Mouse (Mus musculus): ENCODE data around the gene Serinc4. TPM values are rescaled to one million over a fixed set of nuclear protein-coding genes. Genes with fewer than 3 reads are reported as not detected.

Serinc4 gene
- polyA plus RNA-seq, 1 experiment from 2014 or later, result 0.90 TPM

DNA sequence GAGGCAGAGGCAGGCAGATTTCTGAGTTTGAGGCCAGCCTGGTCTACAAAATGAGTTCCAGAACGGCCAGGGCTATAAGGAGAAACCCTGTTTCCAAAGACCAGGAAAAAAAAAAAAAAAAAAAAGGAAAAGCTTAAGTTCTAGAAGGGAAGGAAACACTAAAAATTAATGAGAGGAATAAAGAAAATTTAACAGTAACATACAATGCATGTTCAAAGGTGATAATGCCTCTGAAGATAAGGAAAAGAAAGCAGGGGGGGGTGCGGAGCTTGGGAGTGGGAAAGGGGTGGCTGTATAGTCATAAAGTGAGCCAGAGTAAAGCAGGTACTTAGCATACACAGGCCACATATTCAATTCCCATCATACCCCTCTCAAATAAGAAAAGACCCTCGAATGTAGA lies 11.5 kb downstream of the Serinc4 start:
- no peak for ATAC-seq
- Histone ChIP-seq H3K9ac (no peak overlapping the region), H3K4me2 (no peak overlapping the region), H3K36me3 (ENCODE audit: poor library complexity, severe bottlenecking) (peaks cover 1% of the 10 kb centered on the region; the same call in 1 of the 2 replicates), H3K27ac (no peak overlapping the region), H3K27me3 (peaks cover 20% of the 10 kb centered on the region), H3K4me1 (peaks cover 23% of the 10 kb centered on the region), H3K9me3 (replicated peaks) (no peaks in the 10 kb centered on the region), H3K4me3 (no peak overlapping the region)
- WGBS, result 89% methylated on average over 3 of the region's 3 CpGs

GRCm38 (mm10) chr2:121444178-121444577 lies 12.4 kb downstream of the Serinc4 start, which contains the start of gene Ell3:
Ell3 (minus strand) TSS chr2:121444278.
- H3K4me1 ChIP-seq, result peaks cover 20% of the 10 kb centered on the region
- peaks cover 20% of the 10 kb centered on the region for H3K27me3 ChIP-seq
- peaks cover 10% of the 10 kb centered on the region for H3K36me3 ChIP-seq (ENCODE audit: poor library complexity, severe bottlenecking)
- H3K4me2 ChIP-seq, result peak within 1 kb of the TSS; percentile 76
- H3K27ac ChIP-seq, result no peak within 1 kb of the TSS
- 0 out of 2 replicates have a peak within 1 kb of the TSS, but pooled peaks have one; percentile 50 for H3K9ac ChIP-seq
- 95% methylated on average over 1 of the region's 1 CpGs for WGBS
- no peaks in the 10 kb centered on the region for H3K9me3 ChIP-seq (replicated peaks)
- no peak for ATAC-seq
- no peak within 1 kb of the TSS for H3K4me3 ChIP-seq

GRCm38 (mm10) chr2:121443068-121443349 lies 13.6 kb downstream of the Serinc4 start:
- Histone ChIP-seq H3K9ac (0 out of 2 replicates have a peak overlapping the region, but pooled peaks have one; percentile 50), H3K9me3 (replicated peaks) (no peaks in the 10 kb centered on the region), H3K4me2 (peak overlapping the region; percentile 76), H3K4me3 (peak overlapping the region; percentile 36), H3K4me1 (peaks cover 16% of the 10 kb centered on the region), H3K27me3 (peaks cover 20% of the 10 kb centered on the region), H3K27ac (no peak overlapping the region), H3K36me3 (ENCODE audit: poor library complexity, severe bottlenecking) (peaks cover 22% of the 10 kb centered on the region)
- 14% methylated on average over 8 of the region's 8 CpGs for WGBS
- no peak for ATAC-seq

GRCm38 (mm10) chr2:121442259-121443067 lies 14.1 kb downstream of the Serinc4 start:
- peak overlapping the region; percentile 50 for H3K9ac ChIP-seq

GRCm38 (mm10) chr2:121441800-121442199 lies 14.8 kb downstream of the Serinc4 start:
- H3K27ac ChIP-seq, result no peak overlapping the region
- 9% methylated on average over 11 of the region's 11 CpGs for WGBS
- peaks cover 16% of the 10 kb centered on the region for H3K4me1 ChIP-seq
- H3K4me2 ChIP-seq, result peak overlapping the region; percentile 76
- H3K4me3 ChIP-seq, result peak overlapping the region; percentile 36
- no peaks in the 10 kb centered on the region for H3K9me3 ChIP-seq (replicated peaks)
- peak overlapping the region; percentile 50 for H3K9ac ChIP-seq
- peaks cover 34% of the 10 kb centered on the region for H3K36me3 ChIP-seq (ENCODE audit: poor library complexity, severe bottlenecking)
- H3K27me3 ChIP-seq, result peaks cover 20% of the 10 kb centered on the region
- ATAC-seq, result no peak

More at GRCm38 (mm10) chr2:121442259-121443067, 14.1 kb downstream of the Serinc4 start:
- Histone ChIP-seq H3K9me3 (replicated peaks) (no peaks in the 10 kb centered on the region), H3K4me3 (peak overlapping the region; percentile 36), H3K4me1 (peaks cover 16% of the 10 kb centered on the region), H3K27ac (no peak overlapping the region), H3K4me2 (peak overlapping the region; percentile 76), H3K36me3 (ENCODE audit: poor library complexity, severe bottlenecking) (peaks cover 27% of the 10 kb centered on the region), H3K27me3 (peaks cover 20% of the 10 kb centered on the region)
- 2% methylated on average over 30 of the region's 30 CpGs for WGBS
- peak; percentile 43; the same call in 1 of the 2 replicates for ATAC-seq

DNA sequence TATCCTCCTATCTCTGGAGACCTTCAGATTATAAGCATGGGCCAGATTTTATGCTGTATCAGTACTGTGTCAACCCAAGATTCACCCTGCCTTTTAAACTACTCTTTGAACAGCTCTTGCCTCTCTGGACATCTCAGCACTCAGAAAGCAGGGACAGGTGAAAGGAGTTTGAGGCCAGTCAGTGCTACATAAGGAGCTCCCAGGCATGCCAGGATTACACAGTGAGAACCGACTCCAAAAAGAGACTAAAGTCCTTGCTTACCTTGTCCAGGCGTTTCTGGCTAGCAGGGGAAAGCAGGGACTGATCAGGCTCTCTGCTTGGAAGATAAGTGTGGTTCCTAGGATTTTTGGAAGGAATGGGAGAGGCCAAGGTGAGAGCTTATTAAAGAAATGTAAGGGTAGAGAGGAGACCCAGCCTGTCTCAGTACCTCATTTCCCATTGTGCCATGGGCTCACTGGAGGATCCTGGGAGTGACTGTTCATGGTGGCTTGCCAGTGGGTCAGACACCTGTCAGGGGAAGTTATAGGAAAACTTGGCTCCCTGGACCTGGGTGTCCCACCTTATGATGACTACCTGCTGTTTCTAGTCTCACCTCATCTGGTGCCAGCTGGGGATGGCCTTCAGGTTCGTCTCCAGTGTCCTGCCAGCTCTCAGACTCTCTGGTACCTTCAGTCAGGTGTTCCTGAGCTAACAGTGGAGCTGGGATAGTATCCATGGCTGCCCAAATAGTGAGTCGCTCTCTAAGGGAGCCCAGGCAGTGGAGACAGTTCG lies 15.6 kb downstream of the Serinc4 start:
- Histone ChIP-seq H3K4me2 (no peak overlapping the region), H3K27ac (no peak overlapping the region), H3K36me3 (ENCODE audit: poor library complexity, severe bottlenecking) (peaks cover 39% of the 10 kb centered on the region), H3K4me1 (peaks cover 16% of the 10 kb centered on the region), H3K4me3 (no peak overlapping the region), H3K9ac (no peak overlapping the region), H3K27me3 (peaks cover 20% of the 10 kb centered on the region), H3K9me3 (replicated peaks) (no peaks in the 10 kb centered on the region)
- 61% methylated on average over 5 of the region's 5 CpGs for WGBS
- ATAC-seq, result no peak

- 74% methylated on average over 4 of the region's 4 CpGs for WGBS
- peaks cover 16% of the 10 kb centered on the region for H3K4me1 ChIP-seq
- H3K27me3 ChIP-seq, result peaks cover 20% of the 10 kb centered on the region
- H3K9ac ChIP-seq, result no peak overlapping the region
- ATAC-seq, result no peak
- H3K36me3 ChIP-seq (ENCODE audit: poor library complexity, severe bottlenecking), result peaks cover 51% of the 10 kb centered on the region
- no peak overlapping the region for H3K27ac ChIP-seq
- H3K4me2 ChIP-seq, result no peak overlapping the region
- no peaks in the 10 kb centered on the region for H3K9me3 ChIP-seq (replicated peaks)
- no peak overlapping the region for H3K4me3 ChIP-seq
Observed at GRCm38 (mm10) chr2:121439746-121440145, 16.8 kb downstream of the Serinc4 start.

DNA sequence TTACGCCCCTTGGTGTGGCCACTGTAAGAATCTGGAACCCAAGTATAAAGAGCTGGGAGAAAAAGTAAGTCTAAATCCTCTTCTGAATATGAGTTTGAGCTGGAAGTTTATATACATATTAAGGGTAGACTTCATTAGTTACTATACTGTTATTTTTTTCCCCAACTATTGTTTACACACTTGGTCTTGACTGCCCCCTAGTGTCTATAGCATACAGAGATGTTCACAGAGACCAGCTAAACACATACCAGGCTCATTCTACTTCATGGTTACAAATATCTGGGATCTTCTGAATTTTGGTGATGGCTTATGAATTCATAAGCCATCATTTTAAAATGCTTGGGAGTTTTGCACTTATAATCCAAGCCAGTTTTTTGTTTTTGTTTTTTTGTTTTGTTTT lies 21.7 kb downstream of the Serinc4 start:
- no peak for ATAC-seq
- 98% methylated on average over 1 of the region's 1 CpGs for WGBS
- peaks cover 97% of the 10 kb centered on the region for H3K36me3 ChIP-seq (ENCODE audit: poor library complexity, severe bottlenecking)

GRCm38 (mm10) chr2:121425890-121426289 lies 30.7 kb downstream of the Serinc4 start:
- no peaks in the 10 kb centered on the region for H3K9me3 ChIP-seq (replicated peaks)
- H3K4me3 ChIP-seq, result no peak overlapping the region
- H3K4me1 ChIP-seq, result no peaks in the 10 kb centered on the region
- H3K4me2 ChIP-seq, result no peak overlapping the region
- no peak for ATAC-seq
- no peak overlapping the region for H3K9ac ChIP-seq
- no peaks in the 10 kb centered on the region for H3K27me3 ChIP-seq
- whole genome bisulfite sequencing, result 98% methylated on average over 2 of the region's 2 CpGs
- H3K36me3 ChIP-seq (ENCODE audit: poor library complexity, severe bottlenecking), result peaks cover 93% of the 10 kb centered on the region
- no peak overlapping the region for H3K27ac ChIP-seq

More for the DNA sequence above, 21.7 kb downstream of the Serinc4 start:
- no peak overlapping the region for H3K9ac ChIP-seq
- no peak overlapping the region for H3K27ac ChIP-seq
- H3K27me3 ChIP-seq, result no peaks in the 10 kb centered on the region
- no peaks in the 10 kb centered on the region for H3K4me1 ChIP-seq
- H3K4me2 ChIP-seq, result no peak overlapping the region
- no peaks in the 10 kb centered on the region for H3K9me3 ChIP-seq (replicated peaks)
- H3K4me3 ChIP-seq, result no peak overlapping the region

- Histone ChIP-seq H3K9ac (no peak overlapping the region), H3K27ac (no peak overlapping the region), H3K27me3 (no peaks in the 10 kb centered on the region), H3K4me2 (no peak overlapping the region), H3K9me3 (replicated peaks) (no peaks in the 10 kb centered on the region), H3K4me3 (no peak overlapping the region), H3K4me1 (no peaks in the 10 kb centered on the region), H3K36me3 (ENCODE audit: poor library complexity, severe bottlenecking) (peaks cover 84% of the 10 kb centered on the region)
- ATAC-seq, result no peak
- WGBS, result 95% methylated on average over 2 of the region's 2 CpGs
Observed at GRCm38 (mm10) chr2:121423166-121423565, 33.4 kb downstream of the Serinc4 start.

GRCm38 (mm10) chr2:121418476-121418875 lies 38.1 kb downstream of the Serinc4 start:
- Histone ChIP-seq H3K4me3 (no peak overlapping the region), H3K27me3 (no peaks in the 10 kb centered on the region), H3K9me3 (replicated peaks) (no peaks in the 10 kb centered on the region), H3K4me1 (peaks cover 27% of the 10 kb centered on the region), H3K4me2 (no peak overlapping the region), H3K36me3 (ENCODE audit: poor library complexity, severe bottlenecking) (peaks cover 50% of the 10 kb centered on the region), H3K9ac (no peak overlapping the region), H3K27ac (no peak overlapping the region)
- WGBS, result 90% methylated on average over 3 of the region's 3 CpGs
- ATAC-seq, result no peak

- no peak overlapping the region for H3K9ac ChIP-seq
- no peaks in the 10 kb centered on the region for H3K9me3 ChIP-seq (replicated peaks)
- ATAC-seq, result no peak
- 90% methylated on average over 6 of the region's 6 CpGs for WGBS
- H3K27me3 ChIP-seq, result no peaks in the 10 kb centered on the region
- H3K27ac ChIP-seq, result no peak overlapping the region
- H3K4me3 ChIP-seq, result no peak overlapping the region
- H3K4me1 ChIP-seq, result peaks cover 39% of the 10 kb centered on the region
- peak overlapping the region; percentile 78 for H3K4me2 ChIP-seq
- H3K36me3 ChIP-seq (ENCODE audit: poor library complexity, severe bottlenecking), result peaks cover 33% of the 10 kb centered on the region
Observed at GRCm38 (mm10) chr2:121416356-121416755, 40.2 kb downstream of the Serinc4 start.
